7 mouse cellular contexts compared by ENCODE assay signal in the genomic region with DNA sequence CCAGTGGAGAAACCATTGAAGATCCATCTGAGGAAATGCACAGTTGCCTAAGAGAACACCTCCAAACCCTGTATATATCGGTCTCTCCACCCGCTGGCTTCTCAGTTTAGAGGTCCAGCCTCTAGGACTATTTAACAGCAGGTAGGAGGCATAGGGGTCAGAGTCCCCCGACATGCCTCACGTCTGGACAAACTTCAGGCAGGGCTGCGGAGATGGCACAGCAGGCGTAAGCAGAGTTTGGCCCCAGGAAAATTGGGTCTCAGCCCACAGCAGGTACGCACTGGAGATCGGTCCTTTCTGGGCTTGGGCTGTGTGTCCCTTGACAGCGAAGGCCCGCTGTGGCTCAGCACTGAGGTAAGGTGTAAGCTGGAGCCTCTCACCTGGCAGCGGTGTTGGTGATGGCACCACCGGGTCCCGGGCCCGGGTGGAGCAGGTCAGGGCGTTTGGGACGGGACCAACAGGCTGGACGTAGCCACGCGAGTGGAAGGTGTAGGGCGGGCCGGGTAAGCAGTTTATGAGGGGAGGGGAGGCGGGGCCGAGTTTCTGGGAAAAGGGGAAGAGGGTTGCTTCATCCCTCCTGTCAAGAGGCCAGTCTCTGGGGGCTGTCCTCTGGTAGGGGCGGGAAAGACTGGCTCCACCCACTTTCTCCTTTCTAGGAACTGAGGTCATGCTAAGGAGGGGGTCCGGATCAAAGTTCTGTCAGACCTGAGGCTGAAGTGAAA. TPM values are rescaled to one million over a fixed set of nuclear protein-coding genes. Genes with fewer than 3 reads are reported as not detected.
DNase-seq lines count a peak whose midpoint lies in the region; ATAC-seq and TF ChIP-seq lines count a peak whose summit lies in the region.

No protein-coding gene starts in this region.

- H3K27ac ChIP-seq in heart, embryonic 16.5 days (ENCODE audit: low read length), result no peak overlapping the region
- H3K27ac ChIP-seq in limb, embryonic 14.5 days (replicated peaks; ENCODE audit: low read depth, low read length), result no peak overlapping the region

- 16% methylated on average over 25 of the region's 25 CpGs for WGBS in heart, embryonic 16.5 days
- 9% methylated on average over 25 of the region's 25 CpGs for WGBS in limb, embryonic 14.5 days

- ATAC-seq in heart, embryonic 16.5 days (replicated peaks; ENCODE audit: extremely low read depth, insufficient read depth, low FRiP score), result peak; percentile 35
- peak; percentile 45; the same call in 1 of the 2 replicates for ATAC-seq in limb, embryonic 14.5 days (ENCODE audit: low FRiP score, low read depth)

- DNase-seq in ES-CJ7 (ENCODE audit: low read depth, low spot score), result peak; percentile 66
- DNase-seq in R1 (ENCODE audit: low read depth, low spot score), result peak; percentile 90
- peak; percentile 33 for DNase-seq in limb, embryonic 14.5 days (ENCODE audit: low spot score)
- peak; percentile 24 for DNase-seq in retina, postnatal 1 day
- DNase-seq in adipocyte (ENCODE audit: low spot score), result no peak
- no peak for DNase-seq in thymus, postnatal 36 days

- peak overlapping the region; percentile 56 for H3K4me2 ChIP-seq in heart, embryonic 16.5 days (ENCODE audit: low read depth, low read length)
- H3K4me2 ChIP-seq in limb, embryonic 14.5 days (replicated peaks; ENCODE audit: low read depth, low read length, severe bottlenecking), result peak overlapping the region; percentile 36

- peaks cover 13% of the 10 kb centered on the region for H3K27me3 ChIP-seq in heart, embryonic 16.5 days (ENCODE audit: control insufficient read depth, insufficient read depth, low read length)
- H3K27me3 ChIP-seq in limb, embryonic 14.5 days (ENCODE audit: control insufficient read depth, insufficient read depth, low read length), result peaks cover 6% of the 10 kb centered on the region

- TF ChIP-seq POLR2A in limb, embryonic 14.5 days (IDR thresholded peaks at IDR 0.05; ENCODE audit: borderline replicate concordance, extremely low read depth, insufficient read depth, insufficient read length), result no peak

- H3K9me3 ChIP-seq in heart, embryonic 16.5 days (replicated peaks; ENCODE audit: control insufficient read depth, low read length), result no peaks in the 10 kb centered on the region
- H3K9me3 ChIP-seq in limb, embryonic 14.5 days (ENCODE audit: control insufficient read depth, low read length), result no peaks in the 10 kb centered on the region

- peak overlapping the region; percentile 17; the same call in 1 of the 2 replicates for H3K9ac ChIP-seq in heart, embryonic 16.5 days (ENCODE audit: low read length)
- H3K9ac ChIP-seq in limb, embryonic 14.5 days (ENCODE audit: low read depth, low read length, severe bottlenecking), result peak overlapping the region; percentile 31; the same call in 1 of the 2 replicates

- 0 out of 2 replicates have a peak, but pooled peaks cover 6% of the 10 kb centered on the region for H3K4me1 ChIP-seq in heart, embryonic 16.5 days (ENCODE audit: control insufficient read depth, insufficient read depth, low read length)
- peaks cover 6% of the 10 kb centered on the region; the same call in 1 of the 2 replicates for H3K4me1 ChIP-seq in limb, embryonic 14.5 days (ENCODE audit: control insufficient read depth, insufficient read depth, low read length)

- H3K4me3 ChIP-seq in heart, embryonic 16.5 days (ENCODE audit: low read length), result peak overlapping the region; percentile 28
- peak overlapping the region; percentile 17 for H3K4me3 ChIP-seq in limb, embryonic 14.5 days (replicated peaks; ENCODE audit: low read length)

- no peaks in the 10 kb centered on the region for H3K36me3 ChIP-seq in heart, embryonic 16.5 days (ENCODE audit: control insufficient read depth, insufficient read depth)
- peaks cover 19% of the 10 kb centered on the region for H3K36me3 ChIP-seq in limb, embryonic 14.5 days (ENCODE audit: control insufficient read depth, insufficient read depth, low read length)

RNA-seq across cellular contexts. Expression of a gene that starts 0.6 kb away (rescaled TPM):
- 0.45 and 0.57 TPM in 2 replicates for polyA plus RNA-seq in heart, embryonic 16.5 days (2015; fragmentation: Nextera tagmentation; extraction: Ambion mirVana)
- polyA plus RNA-seq in limb, embryonic 14.5 days (2012; rRNA removed), result 15.0 and 17.7 TPM in 2 replicates
- polyA plus RNA-seq in limb, embryonic 14.5 days (2014; fragmentation: Nextera tagmentation; extraction: Ambion mirVana), result 17.0 and 21.2 TPM in 2 replicates

RNA-seq across cellular contexts. Expression of a gene that starts 8.9 kb away (rescaled TPM):
- 22.0 and 25.6 TPM in 2 replicates for polyA plus RNA-seq in heart, embryonic 16.5 days (2015; fragmentation: Nextera tagmentation; extraction: Ambion mirVana)
- polyA plus RNA-seq in limb, embryonic 14.5 days (2012; rRNA removed), result 41.7 and 53.5 TPM in 2 replicates
- 20.4 and 23.0 TPM in 2 replicates for polyA plus RNA-seq in limb, embryonic 14.5 days (2014; fragmentation: Nextera tagmentation; extraction: Ambion mirVana)

RNA-seq across cellular contexts. Expression of a gene that starts 31.5 kb away (rescaled TPM):
- 27.5 and 30.0 TPM in 2 replicates for polyA plus RNA-seq in heart, embryonic 16.5 days (2015; fragmentation: Nextera tagmentation; extraction: Ambion mirVana)
- 35.9 and 38.4 TPM in 2 replicates for polyA plus RNA-seq in limb, embryonic 14.5 days (2012; rRNA removed)
- polyA plus RNA-seq in limb, embryonic 14.5 days (2014; fragmentation: Nextera tagmentation; extraction: Ambion mirVana), result 34.2 and 40.1 TPM in 2 replicates

RNA-seq across cellular contexts. Expression of a gene that starts 32.3 kb away (rescaled TPM):
- 71.1 and 76.3 TPM in 2 replicates for polyA plus RNA-seq in heart, embryonic 16.5 days (2015; fragmentation: Nextera tagmentation; extraction: Ambion mirVana)
- 88.3 and 109 TPM in 2 replicates for polyA plus RNA-seq in limb, embryonic 14.5 days (2012; rRNA removed)
- 82.0 and 89.7 TPM in 2 replicates for polyA plus RNA-seq in limb, embryonic 14.5 days (2014; fragmentation: Nextera tagmentation; extraction: Ambion mirVana)

RNA-seq across cellular contexts. Expression of a gene that starts 32.3 kb away (rescaled TPM):
- polyA plus RNA-seq in heart, embryonic 16.5 days (2015; fragmentation: Nextera tagmentation; extraction: Ambion mirVana), result 21.5 and 22.7 TPM in 2 replicates
- 23.5 and 30.5 TPM in 2 replicates for polyA plus RNA-seq in limb, embryonic 14.5 days (2012; rRNA removed)
- 37.6 and 38.1 TPM in 2 replicates for polyA plus RNA-seq in limb, embryonic 14.5 days (2014; fragmentation: Nextera tagmentation; extraction: Ambion mirVana)

Comparison
In these comparisons a context has a peak if more than half of its experiments do, and no peak if none do; other contexts are left out.
1. DNase-seq: peak in ES-CJ7 (single experiment), R1 (single experiment), limb, embryonic 14.5 days (single experiment) and retina, postnatal 1 day (single experiment); none in adipocyte (single experiment) and thymus, postnatal 36 days (0 of 2).
2. RNA of a gene that starts 0.6 kb away (polyA plus RNA-seq): 15.0 to 21.2 TPM in limb, embryonic 14.5 days; 0.45 to 0.57 TPM in heart, embryonic 16.5 days; every median in the first group is over 10 times any median in the second.